In genomic region chr11:40764690-40765089, GRCm38 (mm10) we compare ENCODE assay signal across 24 mouse cellular contexts. TPM values are rescaled to one million over a fixed set of nuclear protein-coding genes. Genes with fewer than 3 reads are reported as not detected.
DNase-seq lines count a peak whose midpoint lies in the region; ATAC-seq and TF ChIP-seq lines count a peak whose summit lies in the region.
"Had no signal": no experiment of that assay in that cellular context is flagged by ENCODE, and none has a peak within 500 bp of the region (broad histone marks: within the 10 kb centered on the region; RNA-seq: fewer than 3 reads in every experiment).

No protein-coding gene starts in this region.

- ATAC-seq in frontal cortex, adult (ENCODE audit: low TSS enrichment): peak; percentile 92
- ATAC-seq: CD4-positive, CD25-positive, alpha-beta regulatory T cell, adult 4 months; forebrain, embryonic 14.5 days; forebrain, embryonic 16.5 days had no signal

- TF ChIP-seq POLR2A in cortical plate, adult 2 months (IDR thresholded peaks at IDR 0.05; ENCODE audit: extremely low read depth, insufficient read depth, low read length): no peak

- intact Hi-C loops in left cerebral cortex, adult 2 months (cut with DNase I): no loop called here

- no peak for TF ChIP-seq CTCF in left cerebral cortex, adult 2 months (IDR thresholded peaks at IDR 0.05)
- no peak for TF ChIP-seq CTCF in cortical plate, adult 2 months (IDR thresholded peaks at IDR 0.05; ENCODE audit: extremely low read depth, insufficient read depth, low read length)

- H3K4me1 ChIP-seq in cortical plate, adult 2 months (ENCODE audit: control insufficient read depth, insufficient read depth, low read length): no peaks in the 10 kb centered on the region
- H3K4me1 ChIP-seq: embryonic facial prominence, embryonic 13.5 days; embryonic facial prominence, embryonic 15.5 days; forebrain, embryonic 10.5 days; forebrain, embryonic 12.5 days had no signal

- H3K4me3 ChIP-seq in left cerebral cortex, adult 2 months: no peak overlapping the region
- no peak overlapping the region for H3K4me3 ChIP-seq in cortical plate, adult 2 months (ENCODE audit: insufficient read depth, low read length)
- H3K4me3 ChIP-seq: embryonic facial prominence, embryonic 13.5 days; embryonic facial prominence, embryonic 15.5 days; erythroblast, embryonic 14.5 days; forebrain, embryonic 10.5 days; forebrain, embryonic 12.5 days had no signal

- no peak for DNase-seq in frontal cortex, postnatal 25 days (ENCODE audit: low spot score in 2 of 2)
- no peak for DNase-seq in left cerebral cortex, adult 2 months (ENCODE audit: extremely low spot score in 1 of 2, low spot score in 2 of 2)
- no peak for DNase-seq in left cerebral cortex, adult 18-20 months (ENCODE audit: low spot score in 2 of 2)
- DNase-seq in layer of hippocampus, adult 9-11 months: no peak
- DNase-seq: adrenal gland, adult 2 months; adrenal gland, postnatal 10 days; adrenal gland, postnatal 25 days; B cell, adult 2 months; cerebellum, adult 11-12 months; cerebellum, adult 2 months; cerebellum, adult 9-10 months; cerebellum, postnatal 10 days; cerebellum, postnatal 25 days; embryo, embryonic 11 days had no signal

- peak overlapping the region; percentile 69 for H3K27ac ChIP-seq in left cerebral cortex, adult 2 months
- peak overlapping the region; percentile 89 for H3K27ac ChIP-seq in cortical plate, adult 2 months (ENCODE audit: insufficient read depth, low read length)
- H3K27ac ChIP-seq: embryonic facial prominence, embryonic 13.5 days; embryonic facial prominence, embryonic 15.5 days; forebrain, embryonic 10.5 days; forebrain, embryonic 12.5 days had no signal

RNA-seq across cellular contexts. Expression of gene Ccng1, which starts 9.6 kb away (rescaled TPM):
- 10 to 100 TPM; 67.3 to 72.7 TPM for total RNA-seq in left cerebral cortex, adult 2 months (2021)
- total RNA-seq in left cerebral cortex, adult 18-20 months (2021): 10 to 100 TPM; 69.5 to 85.5 TPM
- polyA plus RNA-seq in cortical plate, adult 2 months (2012; rRNA removed): 43.5 and 46.8 TPM in 2 replicates

RNA-seq across cellular contexts. Expression of gene Nudcd2, which starts 31.2 kb away (rescaled TPM):
- total RNA-seq in left cerebral cortex, adult 2 months (2021): 10 to 100 TPM; 20.1 to 20.3 TPM
- 10 to 100 TPM; 17.0 to 19.5 TPM for total RNA-seq in left cerebral cortex, adult 18-20 months (2021)
- 24.0 and 26.4 TPM in 2 replicates for polyA plus RNA-seq in cortical plate, adult 2 months (2012; rRNA removed)

RNA-seq across cellular contexts. Expression of gene Hmmr, which starts 31.5 kb away (rescaled TPM):
- total RNA-seq in left cerebral cortex, adult 2 months (2021): under 1 TPM; 0.33 to 0.50 TPM
- under 1 TPM; 0.14 to 0.33 TPM for total RNA-seq in left cerebral cortex, adult 18-20 months (2021)
- 0.68 and 0.75 TPM in 2 replicates for polyA plus RNA-seq in cortical plate, adult 2 months (2012; rRNA removed)
